Mouse (Mus musculus): ENCODE measurements at regions not wholly inside any gene's neighbourhood (a gene's known extent, or its start where the extent isn't known, plus 50 kb on each side); places are given as distances from the start of the nearest gene placed in this dataset.

DNA sequence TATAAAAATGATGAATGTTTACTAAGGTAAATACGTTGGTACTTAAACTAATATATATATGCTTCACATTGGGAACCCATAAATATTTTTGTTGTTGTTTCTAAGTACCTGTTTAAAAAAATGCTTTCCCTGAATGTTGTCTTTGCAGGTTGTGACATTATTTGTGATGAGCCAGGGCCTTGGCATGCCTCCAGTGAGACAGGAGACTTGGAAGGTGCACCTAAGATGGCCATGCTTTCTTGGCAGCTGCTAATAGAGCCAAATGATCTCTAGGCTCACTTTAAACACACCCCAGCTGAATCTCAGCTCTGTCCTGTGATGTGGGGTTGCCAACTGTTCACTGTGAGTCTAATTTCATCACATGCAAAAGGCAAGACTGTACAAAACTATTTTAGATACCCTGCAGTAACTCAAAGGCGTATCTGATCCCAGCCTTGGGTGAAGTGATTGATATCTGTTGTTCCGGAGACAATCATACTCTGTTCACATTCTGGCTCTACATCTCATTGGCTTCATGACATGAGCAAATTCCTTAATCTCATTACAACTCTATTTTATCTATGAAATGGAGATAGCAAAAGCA lies 197.8 kb upstream of the P2ry1 start:
- Histone ChIP-seq H3K9me3 (replicated peaks; ENCODE audit: control insufficient read depth, insufficient read depth, low read length, poor library complexity, severe bottlenecking) (no peaks in the 10 kb centered on the region), H3K4me1 (ENCODE audit: control insufficient read depth, insufficient read depth, low read length) (no peaks in the 10 kb centered on the region), H3K36me3 (ENCODE audit: control insufficient read depth, insufficient read depth, low read length, poor library complexity, severe bottlenecking) (no peaks in the 10 kb centered on the region), H3K27me3 (ENCODE audit: control insufficient read depth, insufficient read depth, low read length, poor library complexity, severe bottlenecking) (no peaks in the 10 kb centered on the region), H3K4me3 (ENCODE audit: low read depth, low read length) (no peak overlapping the region), H3K9ac (ENCODE audit: low read depth, poor library complexity, severe bottlenecking) (no peak overlapping the region), H3K27ac (ENCODE audit: insufficient read depth, low read length) (no peak overlapping the region)
- TF ChIP-seq POLR2A (IDR thresholded peaks at IDR 0.05; ENCODE audit: insufficient read depth, low read length) (no peak), EP300 (IDR thresholded peaks at IDR 0.05; ENCODE audit: insufficient read depth, low read depth, low read length) (no peak), CTCF (IDR thresholded peaks at IDR 0.05; ENCODE audit: low read depth, low read length) (no peak)

DNA sequence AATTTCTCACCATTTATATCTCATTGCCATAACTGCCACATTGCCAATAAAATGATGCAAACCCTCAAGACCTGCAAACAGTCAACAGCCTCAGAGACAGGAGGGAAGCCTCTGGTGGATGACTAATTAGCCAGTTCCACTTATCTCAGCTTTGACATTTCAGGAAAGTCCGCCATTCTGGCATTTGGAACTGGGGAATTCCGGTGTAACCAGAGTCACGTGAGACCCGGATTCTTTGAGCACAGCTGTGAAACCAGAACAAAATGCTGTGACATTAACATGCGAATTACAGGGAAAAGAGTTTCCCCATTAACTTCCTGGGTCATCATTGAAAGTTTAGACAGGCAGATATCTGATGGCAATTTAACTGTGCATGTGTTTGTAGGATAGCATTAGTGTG lies 190.7 kb upstream of the P2ry1 start:
- Histone ChIP-seq H3K4me3 (ENCODE audit: low read depth, low read length) (no peak overlapping the region), H3K27me3 (ENCODE audit: control insufficient read depth, insufficient read depth, low read length, poor library complexity, severe bottlenecking) (no peaks in the 10 kb centered on the region), H3K9ac (ENCODE audit: low read depth, poor library complexity, severe bottlenecking) (no peak overlapping the region), H3K4me1 (ENCODE audit: control insufficient read depth, insufficient read depth, low read length) (no peaks in the 10 kb centered on the region), H3K9me3 (replicated peaks; ENCODE audit: control insufficient read depth, insufficient read depth, low read length, poor library complexity, severe bottlenecking) (no peaks in the 10 kb centered on the region), H3K36me3 (ENCODE audit: control insufficient read depth, insufficient read depth, low read length, poor library complexity, severe bottlenecking) (no peaks in the 10 kb centered on the region), H3K27ac (ENCODE audit: insufficient read depth, low read length) (no peak overlapping the region)
- no peak for TF ChIP-seq EP300 (IDR thresholded peaks at IDR 0.05; ENCODE audit: insufficient read depth, low read depth, low read length)
- no peak for TF ChIP-seq CTCF (IDR thresholded peaks at IDR 0.05; ENCODE audit: low read depth, low read length)
- TF ChIP-seq POLR2A (IDR thresholded peaks at IDR 0.05; ENCODE audit: insufficient read depth, low read length) = no peak

DNA sequence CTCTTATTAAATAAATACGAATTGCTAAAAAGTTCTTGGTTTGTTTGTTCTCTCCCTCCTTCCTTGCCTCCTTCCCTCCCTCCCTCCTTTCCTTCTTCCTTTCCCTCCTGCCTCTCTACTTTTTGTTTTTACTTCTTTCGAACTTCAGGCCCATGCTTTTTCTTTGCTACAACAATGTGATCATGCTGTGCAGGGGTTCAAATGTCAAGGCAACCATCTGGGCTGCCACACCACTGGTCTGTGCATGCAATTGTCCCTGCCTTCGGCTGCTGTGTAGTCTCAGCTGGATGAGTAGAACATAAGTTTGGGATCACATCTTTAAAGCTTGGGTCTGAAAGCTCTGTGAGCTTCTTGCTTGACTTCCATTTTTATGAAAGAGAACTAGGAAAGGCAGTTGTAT lies 189.1 kb upstream of the P2ry1 start:
- Histone ChIP-seq H3K4me3 (ENCODE audit: low read depth, low read length) (no peak overlapping the region), H3K9ac (ENCODE audit: low read depth, poor library complexity, severe bottlenecking) (no peak overlapping the region), H3K27me3 (ENCODE audit: control insufficient read depth, insufficient read depth, low read length, poor library complexity, severe bottlenecking) (no peaks in the 10 kb centered on the region), H3K36me3 (ENCODE audit: control insufficient read depth, insufficient read depth, low read length, poor library complexity, severe bottlenecking) (no peaks in the 10 kb centered on the region), H3K9me3 (replicated peaks; ENCODE audit: control insufficient read depth, insufficient read depth, low read length, poor library complexity, severe bottlenecking) (no peaks in the 10 kb centered on the region), H3K27ac (ENCODE audit: insufficient read depth, low read length) (no peak overlapping the region), H3K4me1 (ENCODE audit: control insufficient read depth, insufficient read depth, low read length) (no peaks in the 10 kb centered on the region)
- TF ChIP-seq POLR2A (IDR thresholded peaks at IDR 0.05; ENCODE audit: insufficient read depth, low read length) (no peak), EP300 (IDR thresholded peaks at IDR 0.05; ENCODE audit: insufficient read depth, low read depth, low read length) (no peak), CTCF (IDR thresholded peaks at IDR 0.05; ENCODE audit: low read depth, low read length) (no peak)

DNA sequence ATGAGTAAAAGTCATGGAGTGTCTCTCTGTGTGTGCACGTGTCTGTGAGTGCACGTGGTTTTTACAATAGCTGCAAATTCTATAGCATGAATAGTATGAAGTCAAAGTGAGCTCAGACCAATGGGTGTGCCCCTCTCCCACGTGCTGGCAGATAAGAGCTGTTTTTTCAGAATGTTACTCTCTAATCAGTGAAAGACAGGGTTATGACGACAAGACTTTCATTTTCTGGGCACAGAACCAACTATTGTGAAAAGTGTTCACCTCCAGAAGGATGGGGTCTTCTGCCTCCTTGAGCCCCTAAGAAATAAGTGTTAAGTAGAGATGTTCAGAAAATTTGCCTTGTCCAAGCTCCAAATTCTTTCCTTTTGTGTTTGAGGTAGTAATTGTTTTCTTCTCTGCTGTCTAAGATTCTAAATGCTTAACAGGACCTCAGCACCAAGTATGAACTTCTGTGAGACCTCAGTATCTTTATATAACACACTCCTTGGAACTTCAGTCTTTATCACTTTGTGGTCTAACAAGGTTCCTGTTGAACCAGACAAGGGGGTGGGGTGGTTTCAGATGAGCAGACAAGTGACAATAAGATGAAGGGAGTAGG lies 182.8 kb upstream of the P2ry1 start:
- Histone ChIP-seq H3K9me3 (replicated peaks; ENCODE audit: control insufficient read depth, insufficient read depth, low read length, poor library complexity, severe bottlenecking) (no peaks in the 10 kb centered on the region), H3K36me3 (ENCODE audit: control insufficient read depth, insufficient read depth, low read length, poor library complexity, severe bottlenecking) (no peaks in the 10 kb centered on the region), H3K9ac (ENCODE audit: low read depth, poor library complexity, severe bottlenecking) (no peak overlapping the region), H3K4me3 (ENCODE audit: low read depth, low read length) (no peak overlapping the region), H3K27ac (ENCODE audit: insufficient read depth, low read length) (no peak overlapping the region), H3K27me3 (ENCODE audit: control insufficient read depth, insufficient read depth, low read length, poor library complexity, severe bottlenecking) (no peaks in the 10 kb centered on the region), H3K4me1 (ENCODE audit: control insufficient read depth, insufficient read depth, low read length) (no peaks in the 10 kb centered on the region)
- TF ChIP-seq EP300 (IDR thresholded peaks at IDR 0.05; ENCODE audit: insufficient read depth, low read depth, low read length) (no peak), POLR2A (IDR thresholded peaks at IDR 0.05; ENCODE audit: insufficient read depth, low read length) (no peak), CTCF (IDR thresholded peaks at IDR 0.05; ENCODE audit: low read depth, low read length) (no peak)

DNA sequence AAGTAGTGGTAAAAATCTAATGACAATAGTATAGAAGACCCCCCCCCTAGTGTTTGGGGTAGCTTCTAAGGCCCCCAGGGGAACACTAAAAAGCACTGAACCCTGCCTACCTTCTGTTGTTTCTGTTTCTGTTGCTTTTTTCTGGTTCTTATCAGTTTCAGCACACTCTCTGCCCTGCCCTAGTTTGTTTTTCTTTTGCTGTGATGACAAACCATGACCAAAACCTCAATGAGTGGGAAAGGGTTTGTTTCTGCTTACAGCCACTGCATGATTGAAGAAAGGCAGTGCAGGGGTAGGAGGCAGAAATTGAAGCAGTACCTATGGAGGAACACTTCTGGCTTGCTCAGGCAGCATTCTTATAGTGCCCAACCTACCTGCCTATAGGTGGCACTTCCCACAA lies 181.1 kb upstream of the P2ry1 start:
- H3K27ac ChIP-seq (ENCODE audit: insufficient read depth, low read length) = no peak overlapping the region
- no peaks in the 10 kb centered on the region for H3K36me3 ChIP-seq (ENCODE audit: control insufficient read depth, insufficient read depth, low read length, poor library complexity, severe bottlenecking)
- no peaks in the 10 kb centered on the region for H3K4me1 ChIP-seq (ENCODE audit: control insufficient read depth, insufficient read depth, low read length)
- no peak overlapping the region for H3K9ac ChIP-seq (ENCODE audit: low read depth, poor library complexity, severe bottlenecking)
- no peaks in the 10 kb centered on the region for H3K9me3 ChIP-seq (replicated peaks; ENCODE audit: control insufficient read depth, insufficient read depth, low read length, poor library complexity, severe bottlenecking)
- H3K4me3 ChIP-seq (ENCODE audit: low read depth, low read length) = no peak overlapping the region
- no peaks in the 10 kb centered on the region for H3K27me3 ChIP-seq (ENCODE audit: control insufficient read depth, insufficient read depth, low read length, poor library complexity, severe bottlenecking)
- TF ChIP-seq EP300 (IDR thresholded peaks at IDR 0.05; ENCODE audit: insufficient read depth, low read depth, low read length) = no peak
- TF ChIP-seq CTCF (IDR thresholded peaks at IDR 0.05; ENCODE audit: low read depth, low read length) = no peak
- TF ChIP-seq POLR2A (IDR thresholded peaks at IDR 0.05; ENCODE audit: insufficient read depth, low read length) = no peak

DNA sequence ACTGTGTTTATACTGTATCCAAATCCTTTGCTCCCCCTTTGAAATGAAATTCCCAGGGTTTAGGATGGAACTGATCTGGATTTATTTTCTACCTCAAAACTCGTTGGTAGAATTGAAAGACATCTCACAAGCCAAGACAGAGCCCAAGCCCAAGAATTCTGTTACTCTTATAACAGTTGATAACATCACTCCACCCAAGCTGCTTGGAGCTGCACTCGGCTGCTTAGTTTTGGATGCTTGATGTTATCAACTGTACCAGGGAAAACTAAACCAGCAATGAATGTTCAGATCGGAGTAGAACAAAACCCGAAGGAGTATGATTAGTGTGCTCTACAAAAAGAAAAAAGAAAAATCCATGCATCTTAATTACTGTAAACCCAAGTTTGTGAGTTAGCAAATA lies 175.8 kb upstream of the P2ry1 start:
- Histone ChIP-seq H3K9me3 (replicated peaks; ENCODE audit: control insufficient read depth, insufficient read depth, low read length, poor library complexity, severe bottlenecking) (no peaks in the 10 kb centered on the region), H3K4me1 (ENCODE audit: control insufficient read depth, insufficient read depth, low read length) (no peaks in the 10 kb centered on the region), H3K27me3 (ENCODE audit: control insufficient read depth, insufficient read depth, low read length, poor library complexity, severe bottlenecking) (no peaks in the 10 kb centered on the region), H3K9ac (ENCODE audit: low read depth, poor library complexity, severe bottlenecking) (no peak overlapping the region), H3K4me3 (ENCODE audit: low read depth, low read length) (no peak overlapping the region), H3K27ac (ENCODE audit: insufficient read depth, low read length) (no peak overlapping the region), H3K36me3 (ENCODE audit: control insufficient read depth, insufficient read depth, low read length, poor library complexity, severe bottlenecking) (no peaks in the 10 kb centered on the region)
- TF ChIP-seq EP300 (IDR thresholded peaks at IDR 0.05; ENCODE audit: insufficient read depth, low read depth, low read length) = no peak
- no peak for TF ChIP-seq POLR2A (IDR thresholded peaks at IDR 0.05; ENCODE audit: insufficient read depth, low read length)
- TF ChIP-seq CTCF (IDR thresholded peaks at IDR 0.05; ENCODE audit: low read depth, low read length) = no peak
